Mouse (Mus musculus) embryonic facial prominence, embryonic 14.5 days (tissue): Measurements from ENCODE around the gene Mrps26. TPM values are rescaled to one million over a fixed set of nuclear protein-coding genes. Genes with fewer than 3 reads are reported as not detected.

ENCODE experiments used
- ATAC-seq: fragments of 200-750 bp; cut with Nextera tagmentation; 2 replicates; pipeline ENCODE4 v1.8.0; 2017; ENCODE audit warnings: low read depth, moderate number of reproducible peaks, moderate TSS enrichment
- DNase-seq: peaks from one replicate; pipeline ENCODE4 v3.0.0-alpha.2; 2015; ENCODE audit warnings: low spot score
- H3K27ac ChIP-seq: fragments of 300-500 bp; sonication (generic); replicated peaks from 2 replicates; pipeline ENCODE4 v1.5.1; 2014; ENCODE audit warnings: low read depth, mild to moderate bottlenecking, low read length, moderate library complexity
- H3K27me3 ChIP-seq: fragments of 300-500 bp; sonication (generic); replicated peaks from 2 replicates; pipeline ENCODE4 v1.6.1; 2014; ENCODE audit warnings: low read length; ENCODE audit not compliant: control insufficient read depth, insufficient read depth
- H3K36me3 ChIP-seq: fragments of 300-500 bp; sonication (generic); 2 replicates; pipeline ENCODE4 v1.6.1; 2014; ENCODE audit warnings: low read length, mixed read lengths; ENCODE audit not compliant: control insufficient read depth, insufficient read depth
- H3K4me1 ChIP-seq: fragments of 300-500 bp; sonication (generic); 2 replicates; pipeline ENCODE4 v1.6.1; 2014; ENCODE audit warnings: antibody characterized with exemption, low read length; ENCODE audit not compliant: control insufficient read depth, insufficient read depth
- H3K4me2 ChIP-seq: fragments of 300-500 bp; sonication (generic); 2 replicates; pipeline ENCODE4 v1.6.1; 2014; ENCODE audit warnings: low read depth, mild to moderate bottlenecking, low read length, moderate library complexity, mixed read lengths
- H3K4me3 ChIP-seq: fragments of 300-500 bp; sonication (generic); 2 replicates; pipeline ENCODE4 v1.5.1; 2014; ENCODE audit warnings: low read depth, mild to moderate bottlenecking, low read length
- H3K9ac ChIP-seq: fragments of 300-500 bp; sonication (generic); 2 replicates; pipeline ENCODE4 v1.6.1; 2014; ENCODE audit warnings: low read depth, mild to moderate bottlenecking, low read length, moderate library complexity, mixed read lengths
- H3K9me3 ChIP-seq: fragments of 300-500 bp; sonication (generic); 2 replicates; pipeline ENCODE4 v1.6.1; 2016; ENCODE audit warnings: low read length; ENCODE audit not compliant: control insufficient read depth
- WGBS: fragments of 180-500 bp; shearing (Covaris S2); extraction: QIAGEN DNeasy Blood & Tissue Kit; methylation state at CpG from one replicate; pipeline ENCODE4 v1.1.7; 2014; 5-methylcytosine and 5-hydroxymethylcytosine counted together
- polyA plus RNA-seq: library from polyadenylated mRNA; unstranded; fragments of >200 nt; fragmentation: Nextera tagmentation; extraction: Ambion mirVana; gene quantifications from 2 replicates; pipeline ENCODE4 v1.2.1, GENCODE M21; 2014

Mrps26 gene
- polyA plus RNA-seq, 1 experiment from 2014 or later = 91.7 TPM

GRCm38 (mm10) chr2:130535017-130535416, 28.5 kb upstream of the Mrps26 start:
- no peak for ATAC-seq
- WGBS = 88% methylated on average over 6 of the region's 6 CpGs

GRCm38 (mm10) chr2:130536890-130537289, 26.7 kb upstream of the Mrps26 start:
- 70% methylated on average over 3 of the region's 3 CpGs for whole genome bisulfite sequencing
- Histone ChIP-seq H3K4me1 (no peaks in the 10 kb centered on the region), H3K9ac (no peak overlapping the region), H3K9me3 (no peaks in the 10 kb centered on the region), H3K27ac (no peak overlapping the region), H3K27me3 (no peaks in the 10 kb centered on the region), H3K4me3 (no peak overlapping the region), H3K4me2 (no peak overlapping the region), H3K36me3 (peaks cover 87% of the 10 kb centered on the region)
- DNase-seq (no peak), ATAC-seq (no peak)

More at GRCm38 (mm10) chr2:130535017-130535416, 28.5 kb upstream of the Mrps26 start:
- H3K4me1 ChIP-seq = no peaks in the 10 kb centered on the region
- no peak overlapping the region for H3K4me3 ChIP-seq
- peaks cover 76% of the 10 kb centered on the region for H3K36me3 ChIP-seq
- DNase-seq = no peak
- no peaks in the 10 kb centered on the region for H3K27me3 ChIP-seq
- no peak overlapping the region for H3K9ac ChIP-seq
- no peak overlapping the region for H3K4me2 ChIP-seq
- no peaks in the 10 kb centered on the region for H3K9me3 ChIP-seq
- no peak overlapping the region for H3K27ac ChIP-seq

GRCm38 (mm10) chr2:130538876-130539546, 24.5 kb upstream of the Mrps26 start:
- no peak for ATAC-seq
- Histone ChIP-seq H3K4me1 (no peaks in the 10 kb centered on the region), H3K4me2 (no peak overlapping the region), H3K27me3 (no peaks in the 10 kb centered on the region), H3K9ac (no peak overlapping the region), H3K36me3 (peaks cover 87% of the 10 kb centered on the region), H3K4me3 (no peak overlapping the region), H3K27ac (no peak overlapping the region), H3K9me3 (no peaks in the 10 kb centered on the region)
- 89% methylated on average over 8 of the region's 8 CpGs for WGBS
- no peak for DNase-seq

- Histone ChIP-seq H3K4me3 (no peak overlapping the region), H3K36me3 (peaks cover 88% of the 10 kb centered on the region), H3K27ac (no peak overlapping the region), H3K4me1 (no peaks in the 10 kb centered on the region), H3K9ac (no peak overlapping the region), H3K9me3 (no peaks in the 10 kb centered on the region), H3K27me3 (no peaks in the 10 kb centered on the region), H3K4me2 (no peak overlapping the region)
- no peak for ATAC-seq
- 88% methylated on average over 9 of the region's 9 CpGs for WGBS
- no peak for DNase-seq
Measured at GRCm38 (mm10) chr2:130540266-130540665, 23.3 kb upstream of the Mrps26 start.

- H3K36me3 ChIP-seq = peaks cover 99% of the 10 kb centered on the region
- WGBS = 90% methylated on average over 8 of the region's 8 CpGs
- H3K27ac ChIP-seq = no peak overlapping the region
- no peak overlapping the region for H3K4me3 ChIP-seq
- DNase-seq = no peak
- no peak for ATAC-seq
- no peaks in the 10 kb centered on the region for H3K27me3 ChIP-seq
- no peaks in the 10 kb centered on the region for H3K4me1 ChIP-seq
- no peak overlapping the region for H3K4me2 ChIP-seq
- H3K9ac ChIP-seq = no peak overlapping the region
- H3K9me3 ChIP-seq = no peaks in the 10 kb centered on the region
Measured at GRCm38 (mm10) chr2:130546957-130547356, 16.6 kb upstream of the Mrps26 start.

- H3K4me3 ChIP-seq = no peak overlapping the region
- no peak overlapping the region for H3K27ac ChIP-seq
- no peaks in the 10 kb centered on the region for H3K27me3 ChIP-seq
- H3K4me1 ChIP-seq = no peaks in the 10 kb centered on the region
- no peaks in the 10 kb centered on the region for H3K9me3 ChIP-seq
- 83% methylated on average over 7 of the region's 7 CpGs for WGBS
- DNase-seq = no peak
- no peak overlapping the region for H3K4me2 ChIP-seq
- peaks cover 79% of the 10 kb centered on the region for H3K36me3 ChIP-seq
- no peak for ATAC-seq
- H3K9ac ChIP-seq = no peak overlapping the region
Measured at GRCm38 (mm10) chr2:130554841-130555240, 8.7 kb upstream of the Mrps26 start.

- H3K9ac ChIP-seq = no peak overlapping the region
- no peak overlapping the region for H3K4me2 ChIP-seq
- H3K4me3 ChIP-seq = no peak overlapping the region
- no peaks in the 10 kb centered on the region for H3K27me3 ChIP-seq
- 76% methylated on average over 1 of the region's 1 CpGs for WGBS
- no peak for DNase-seq
- no peaks in the 10 kb centered on the region for H3K4me1 ChIP-seq
- ATAC-seq = no peak
- no peak overlapping the region for H3K27ac ChIP-seq
- peaks cover 65% of the 10 kb centered on the region for H3K36me3 ChIP-seq
- H3K9me3 ChIP-seq = no peaks in the 10 kb centered on the region
Measured at GRCm38 (mm10) chr2:130556292-130556691, 7.2 kb upstream of the Mrps26 start.

GRCm38 (mm10) chr2:130557462-130557861, 6.1 kb upstream of the Mrps26 start:
- H3K27ac ChIP-seq = no peak overlapping the region
- H3K4me2 ChIP-seq = no peak overlapping the region
- no peaks in the 10 kb centered on the region for H3K4me1 ChIP-seq
- H3K36me3 ChIP-seq = peaks cover 53% of the 10 kb centered on the region
- no peak overlapping the region for H3K9ac ChIP-seq
- H3K9me3 ChIP-seq = no peaks in the 10 kb centered on the region
- no peak overlapping the region for H3K4me3 ChIP-seq
- WGBS = 93% methylated on average over 2 of the region's 2 CpGs
- ATAC-seq (no peak), DNase-seq (no peak)
- H3K27me3 ChIP-seq = no peaks in the 10 kb centered on the region

GRCm38 (mm10) chr2:130558015-130558414, 5.5 kb upstream of the Mrps26 start:
- WGBS = 77% methylated on average over 2 of the region's 2 CpGs
- Histone ChIP-seq H3K27me3 (no peaks in the 10 kb centered on the region), H3K27ac (no peak overlapping the region), H3K9me3 (no peaks in the 10 kb centered on the region), H3K36me3 (peaks cover 48% of the 10 kb centered on the region), H3K9ac (no peak overlapping the region), H3K4me1 (no peaks in the 10 kb centered on the region), H3K4me2 (no peak overlapping the region), H3K4me3 (no peak overlapping the region)
- DNase-seq (no peak), ATAC-seq (no peak)
